Mouse (Mus musculus): ENCODE measurements around the gene Igfbp5. TPM values are rescaled to one million over a fixed set of nuclear protein-coding genes. Genes with fewer than 3 reads are reported as not detected.
A peak's percentile ranks its signal among the peaks of the same experiment; 100 is the strongest.

The Igfbp5 gene
- polyA plus RNA-seq, 1 experiment, result 691 TPM

DNA sequence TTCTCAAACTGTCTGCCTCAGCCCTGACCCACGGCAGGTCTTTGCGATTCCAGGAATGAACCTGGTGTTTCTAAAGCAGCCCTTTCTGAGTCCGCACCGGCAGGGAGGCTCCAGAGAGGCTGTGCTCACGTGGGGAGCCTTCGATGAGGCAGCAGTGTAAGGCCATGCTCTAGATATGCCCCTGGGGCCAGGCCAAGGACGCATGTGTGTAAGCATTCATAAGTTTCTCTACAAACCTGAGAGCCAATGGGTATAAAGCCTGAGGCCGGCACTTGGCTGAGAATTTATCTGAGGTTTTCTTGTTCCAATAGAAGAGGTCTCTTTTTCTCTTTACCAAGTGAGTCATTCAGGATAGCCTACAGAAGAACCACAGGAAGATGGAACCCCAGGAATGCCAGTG lies 35.3 kb downstream of the Igfbp5 start:
- H3K4me2 ChIP-seq (ENCODE audit: low read depth), result peak overlapping the region; percentile 13
- H3K79me2 ChIP-seq (ENCODE audit: control insufficient read depth, insufficient read depth), result no peaks in the 10 kb centered on the region
- TF ChIP-seq POLR2AphosphoS2 (IDR thresholded peaks at IDR 0.05; ENCODE audit: insufficient read length, low read depth) (no peak), USF1 (IDR thresholded peaks at IDR 0.05; ENCODE audit: low read depth) (no peak), MAX (IDR thresholded peaks at IDR 0.05; ENCODE audit: low read depth) (no peak), MYOG (IDR thresholded peaks at IDR 0.05; ENCODE audit: control insufficient read depth in 1 of 3, insufficient read depth in 1 of 3, insufficient read length in 2 of 3, low read depth in 2 of 3) (no peak), E2F4 (IDR thresholded peaks at IDR 0.05; ENCODE audit: insufficient read depth) (no peak), TCF3 (IDR thresholded peaks at IDR 0.05; ENCODE audit: insufficient read length, low read depth) (no peak), SRF (IDR thresholded peaks at IDR 0.05; ENCODE audit: control insufficient read depth, insufficient read length, low read depth) (no peak), CEBPB (IDR thresholded peaks at IDR 0.05; ENCODE audit: insufficient read depth, poor library complexity, severe bottlenecking) (no peak), MYOD1 (IDR thresholded peaks at IDR 0.05; ENCODE audit: control insufficient read depth in 1 of 3, insufficient read length in 2 of 3, low read depth in 2 of 3) (no peak), POLR2A (IDR thresholded peaks at IDR 0.05; ENCODE audit: insufficient read length, low read depth) (no peak), REST (IDR thresholded peaks at IDR 0.05; ENCODE audit: insufficient read depth, insufficient read length) (no peak), TCF12 (IDR thresholded peaks at IDR 0.05; ENCODE audit: insufficient read depth, poor library complexity, severe bottlenecking) (no peak)
- no peaks in the 10 kb centered on the region for H3K27me3 ChIP-seq (ENCODE audit: control insufficient read depth, insufficient read depth, insufficient read length)
- no peak overlapping the region for H3K4me3 ChIP-seq
- H3ac ChIP-seq (ENCODE audit: control insufficient read depth, insufficient read length), result no peak overlapping the region
- H3K36me3 ChIP-seq (ENCODE audit: control insufficient read depth, insufficient read depth), result no peaks in the 10 kb centered on the region

GRCm38 (mm10) chr1:72833563-72833962 lies 41.1 kb downstream of the Igfbp5 start:
- H3K4me3 ChIP-seq, result no peak overlapping the region
- no peaks in the 10 kb centered on the region for H3K79me2 ChIP-seq (ENCODE audit: control insufficient read depth, insufficient read depth)
- H3ac ChIP-seq (ENCODE audit: control insufficient read depth, insufficient read length), result no peak overlapping the region
- no peaks in the 10 kb centered on the region for H3K36me3 ChIP-seq (ENCODE audit: control insufficient read depth, insufficient read depth)
- TF ChIP-seq REST (IDR thresholded peaks at IDR 0.05; ENCODE audit: insufficient read depth, insufficient read length) (no peak), MAX (IDR thresholded peaks at IDR 0.05; ENCODE audit: low read depth) (no peak), E2F4 (IDR thresholded peaks at IDR 0.05; ENCODE audit: insufficient read depth) (no peak), CEBPB (IDR thresholded peaks at IDR 0.05; ENCODE audit: insufficient read depth, poor library complexity, severe bottlenecking) (no peak), TCF12 (IDR thresholded peaks at IDR 0.05; ENCODE audit: insufficient read depth, poor library complexity, severe bottlenecking) (no peak), SRF (IDR thresholded peaks at IDR 0.05; ENCODE audit: control insufficient read depth, insufficient read length, low read depth) (no peak)
- no peaks in the 10 kb centered on the region for H3K27me3 ChIP-seq (ENCODE audit: control insufficient read depth, insufficient read depth, insufficient read length)
- H3K4me2 ChIP-seq (ENCODE audit: low read depth), result peak overlapping the region; percentile 15

GRCm38 (mm10) chr1:72832715-72833153 lies 42.0 kb downstream of the Igfbp5 start:
- TF ChIP-seq TCF12 (IDR thresholded peaks at IDR 0.05; ENCODE audit: insufficient read depth, poor library complexity, severe bottlenecking) (no peak), MAX (IDR thresholded peaks at IDR 0.05; ENCODE audit: low read depth) (no peak), POLR2AphosphoS2 (IDR thresholded peaks at IDR 0.05; ENCODE audit: insufficient read length, low read depth) (no peak), USF1 (IDR thresholded peaks at IDR 0.05; ENCODE audit: low read depth) (no peak), TCF3 (IDR thresholded peaks at IDR 0.05; ENCODE audit: insufficient read length, low read depth) (no peak), E2F4 (IDR thresholded peaks at IDR 0.05; ENCODE audit: insufficient read depth) (no peak), SRF (IDR thresholded peaks at IDR 0.05; ENCODE audit: control insufficient read depth, insufficient read length, low read depth) (no peak), MYOG (IDR thresholded peaks at IDR 0.05; ENCODE audit: control insufficient read depth in 1 of 3, insufficient read depth in 1 of 3, insufficient read length in 2 of 3, low read depth in 2 of 3) (no peak), MYOD1 (IDR thresholded peaks at IDR 0.05; ENCODE audit: control insufficient read depth in 1 of 3, insufficient read length in 2 of 3, low read depth in 2 of 3) (no peak), POLR2A (IDR thresholded peaks at IDR 0.05; ENCODE audit: insufficient read length, low read depth) (no peak), REST (IDR thresholded peaks at IDR 0.05; ENCODE audit: insufficient read depth, insufficient read length) (no peak), CEBPB (IDR thresholded peaks at IDR 0.05; ENCODE audit: insufficient read depth, poor library complexity, severe bottlenecking) (no peak)
- H3K4me3 ChIP-seq, result no peak overlapping the region
- H3K79me2 ChIP-seq (ENCODE audit: control insufficient read depth, insufficient read depth), result no peaks in the 10 kb centered on the region
- H3K27me3 ChIP-seq (ENCODE audit: control insufficient read depth, insufficient read depth, insufficient read length), result no peaks in the 10 kb centered on the region
- no peaks in the 10 kb centered on the region for H3K36me3 ChIP-seq (ENCODE audit: control insufficient read depth, insufficient read depth)
- no peak overlapping the region for H3ac ChIP-seq (ENCODE audit: control insufficient read depth, insufficient read length)
- H3K4me2 ChIP-seq (ENCODE audit: low read depth), result no peak overlapping the region

GRCm38 (mm10) chr1:72830485-72830884 lies 44.2 kb downstream of the Igfbp5 start:
- Histone ChIP-seq H3K27me3 (ENCODE audit: control insufficient read depth, insufficient read depth, insufficient read length) (no peaks in the 10 kb centered on the region), H3K36me3 (ENCODE audit: control insufficient read depth, insufficient read depth) (no peaks in the 10 kb centered on the region), H3K79me2 (ENCODE audit: control insufficient read depth, insufficient read depth) (peaks cover 10% of the 10 kb centered on the region), H3K4me2 (ENCODE audit: low read depth) (no peak overlapping the region), H3ac (ENCODE audit: control insufficient read depth, insufficient read length) (no peak overlapping the region), H3K4me3 (no peak overlapping the region)
- TF ChIP-seq SRF (IDR thresholded peaks at IDR 0.05; ENCODE audit: control insufficient read depth, insufficient read length, low read depth) (no peak), USF1 (IDR thresholded peaks at IDR 0.05; ENCODE audit: low read depth) (no peak), POLR2A (IDR thresholded peaks at IDR 0.05; ENCODE audit: insufficient read length, low read depth) (no peak), REST (IDR thresholded peaks at IDR 0.05; ENCODE audit: insufficient read depth, insufficient read length) (no peak), MYOG (IDR thresholded peaks at IDR 0.05; ENCODE audit: control insufficient read depth in 1 of 3, insufficient read depth in 1 of 3, insufficient read length in 2 of 3, low read depth in 2 of 3) (no peak), TCF3 (IDR thresholded peaks at IDR 0.05; ENCODE audit: insufficient read length, low read depth) (no peak), CEBPB (IDR thresholded peaks at IDR 0.05; ENCODE audit: insufficient read depth, poor library complexity, severe bottlenecking) (no peak), E2F4 (IDR thresholded peaks at IDR 0.05; ENCODE audit: insufficient read depth) (no peak), MYOD1 (IDR thresholded peaks at IDR 0.05; ENCODE audit: control insufficient read depth in 1 of 3, insufficient read length in 2 of 3, low read depth in 2 of 3) (no peak), POLR2AphosphoS2 (IDR thresholded peaks at IDR 0.05; ENCODE audit: insufficient read length, low read depth) (no peak), MAX (IDR thresholded peaks at IDR 0.05; ENCODE audit: low read depth) (no peak), TCF12 (IDR thresholded peaks at IDR 0.05; ENCODE audit: insufficient read depth, poor library complexity, severe bottlenecking) (no peak)
